Mouse (Mus musculus): ENCODE results near the gene Dmap1. TPM values are rescaled to one million over a fixed set of nuclear protein-coding genes. Genes with fewer than 3 reads are reported as not detected.
A peak's percentile ranks its signal among the peaks of the same experiment; 100 is the strongest.

Dmap1 gene
- total and polyA plus RNA-seq, 3 experiments = 19.4 to 28.0 (median 19.5) TPM

DNA sequence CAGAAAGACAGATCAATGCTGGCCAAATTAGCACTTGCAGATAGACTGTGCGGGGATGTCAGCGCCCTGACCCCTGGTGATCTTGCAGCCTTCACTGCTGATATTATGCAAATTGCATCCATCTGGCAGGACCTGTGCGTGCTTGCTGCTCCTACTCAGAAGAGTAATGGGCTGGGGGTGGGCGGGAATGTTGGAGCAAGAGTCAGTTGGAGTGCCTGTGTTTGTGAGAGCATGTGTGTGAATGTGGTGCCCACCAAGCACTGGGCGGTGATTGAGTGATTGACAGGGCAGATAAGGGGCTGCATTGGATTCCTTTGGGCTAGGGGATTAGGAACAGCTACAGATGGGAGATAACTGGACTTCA lies 26.6 kb downstream of the Dmap1 start:
- no peak for DNase-seq

DNA sequence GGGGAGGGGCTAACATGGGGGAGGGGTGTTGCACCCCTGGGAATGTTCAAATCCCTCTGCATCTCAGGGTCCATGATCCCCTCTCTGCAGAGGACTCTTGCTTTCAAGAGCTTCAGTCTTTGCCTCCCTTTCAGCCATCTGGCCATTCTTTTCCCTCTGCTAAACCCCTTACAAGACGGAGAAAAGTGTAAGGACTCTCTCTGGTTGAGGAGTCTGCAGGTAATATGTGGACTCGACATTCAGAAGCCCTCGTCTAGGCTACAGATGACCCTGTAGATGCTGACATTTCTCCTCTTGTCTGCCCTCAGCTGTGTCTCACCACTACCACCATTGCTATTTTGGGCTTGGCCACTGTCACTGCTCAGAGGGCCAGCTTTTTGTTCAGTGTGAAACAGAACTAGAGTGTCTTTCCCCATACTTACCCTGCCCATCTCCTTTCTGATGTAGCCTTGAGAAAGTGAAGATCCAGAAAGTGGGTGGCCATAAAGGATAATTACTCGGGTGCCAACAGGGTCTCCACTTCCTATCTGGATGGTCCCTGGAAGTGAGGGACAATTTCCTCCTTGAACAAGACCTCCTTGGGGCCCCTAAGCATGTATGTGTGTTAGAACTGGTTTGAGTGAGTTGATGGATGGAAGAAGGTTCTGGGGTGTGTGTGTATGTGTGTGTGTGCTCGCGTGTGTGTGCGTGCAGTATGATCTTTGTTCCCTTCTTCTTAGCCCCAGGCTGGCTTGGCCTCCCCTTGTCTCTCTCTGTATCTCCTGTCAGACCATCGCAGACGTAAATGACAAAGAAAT lies 27.2 kb downstream of the Dmap1 start:
- no peak for DNase-seq

DNA sequence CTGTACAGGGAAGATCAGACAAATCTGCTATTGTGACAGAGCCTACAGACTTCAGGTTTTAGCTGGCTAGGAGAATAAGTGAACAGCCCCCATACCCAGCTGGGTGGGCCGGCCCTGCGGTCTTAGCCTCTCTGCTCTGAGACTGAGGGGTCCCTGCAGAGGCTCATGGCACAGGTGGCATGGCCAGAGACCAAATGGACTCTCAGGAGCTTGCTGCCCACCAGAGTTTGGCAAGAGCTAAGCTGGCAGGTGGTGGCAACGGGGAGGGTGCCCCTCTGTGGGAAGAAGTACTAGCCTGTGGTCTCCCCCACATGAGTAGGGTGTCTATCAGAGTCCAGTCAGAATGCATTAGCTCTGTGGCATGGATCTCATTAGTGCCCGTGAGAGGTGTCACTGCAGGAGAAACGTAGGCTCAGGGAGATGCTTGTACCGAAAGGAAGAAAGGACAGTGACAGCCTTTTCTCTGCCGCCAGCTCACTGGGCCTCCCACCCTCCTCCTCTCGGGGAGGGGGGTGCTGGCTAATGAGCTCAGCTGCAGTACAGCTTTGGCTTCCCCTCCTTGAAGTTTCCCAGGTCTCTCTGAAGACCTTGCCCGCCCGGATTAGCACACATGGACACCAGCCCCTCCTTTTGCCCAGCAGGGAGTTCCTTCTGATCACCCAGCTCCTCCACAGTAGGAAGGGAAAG lies 27.9 kb downstream of the Dmap1 start:
- DNase-seq = no peak

DNA sequence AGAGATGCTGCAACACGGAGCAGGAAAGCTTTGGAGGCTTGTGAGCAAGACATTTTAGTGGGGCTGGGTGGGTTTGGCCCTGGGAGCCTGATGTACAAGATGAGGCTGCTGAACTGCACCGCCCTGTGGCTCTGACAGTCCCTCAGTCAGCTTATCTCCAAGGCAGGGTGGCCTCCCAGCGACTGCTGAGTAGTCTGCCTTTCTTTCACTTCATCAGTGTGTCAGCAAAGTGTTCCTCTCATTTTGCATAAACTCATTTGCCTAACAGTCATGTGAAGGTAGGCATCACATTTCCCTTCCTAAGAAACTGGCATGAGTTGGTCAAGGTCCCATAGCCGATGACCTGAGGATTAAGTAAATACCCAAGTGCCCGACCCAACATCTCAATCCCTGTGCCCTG lies 29.3 kb downstream of the Dmap1 start:
- DNase-seq = no peak

DNA sequence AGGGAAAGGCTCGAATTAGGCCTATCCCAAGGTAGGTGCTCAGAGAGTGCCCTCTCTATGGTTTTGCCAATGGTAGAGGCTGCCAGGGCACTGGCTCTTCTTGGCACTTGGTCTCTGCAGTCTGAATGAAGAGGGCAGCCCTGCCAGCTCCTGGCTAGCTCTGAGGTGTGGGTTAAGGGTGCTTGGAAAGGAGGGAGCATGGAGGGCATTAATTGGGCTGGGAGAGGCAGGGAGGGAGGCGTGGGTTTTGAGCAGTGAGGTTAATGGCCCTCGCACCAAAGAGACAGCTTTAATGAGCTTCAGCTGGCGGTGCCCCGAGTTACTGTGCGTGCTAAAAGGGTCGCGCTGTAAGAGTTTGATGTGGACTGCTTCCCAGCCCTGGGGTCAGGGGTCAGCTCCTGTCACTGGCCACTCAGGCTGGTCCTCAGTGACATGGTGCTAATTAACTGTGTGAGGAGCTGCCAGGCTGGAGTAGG lies 30.4 kb downstream of the Dmap1 start:
- DNase-seq = peak; percentile 24

DNA sequence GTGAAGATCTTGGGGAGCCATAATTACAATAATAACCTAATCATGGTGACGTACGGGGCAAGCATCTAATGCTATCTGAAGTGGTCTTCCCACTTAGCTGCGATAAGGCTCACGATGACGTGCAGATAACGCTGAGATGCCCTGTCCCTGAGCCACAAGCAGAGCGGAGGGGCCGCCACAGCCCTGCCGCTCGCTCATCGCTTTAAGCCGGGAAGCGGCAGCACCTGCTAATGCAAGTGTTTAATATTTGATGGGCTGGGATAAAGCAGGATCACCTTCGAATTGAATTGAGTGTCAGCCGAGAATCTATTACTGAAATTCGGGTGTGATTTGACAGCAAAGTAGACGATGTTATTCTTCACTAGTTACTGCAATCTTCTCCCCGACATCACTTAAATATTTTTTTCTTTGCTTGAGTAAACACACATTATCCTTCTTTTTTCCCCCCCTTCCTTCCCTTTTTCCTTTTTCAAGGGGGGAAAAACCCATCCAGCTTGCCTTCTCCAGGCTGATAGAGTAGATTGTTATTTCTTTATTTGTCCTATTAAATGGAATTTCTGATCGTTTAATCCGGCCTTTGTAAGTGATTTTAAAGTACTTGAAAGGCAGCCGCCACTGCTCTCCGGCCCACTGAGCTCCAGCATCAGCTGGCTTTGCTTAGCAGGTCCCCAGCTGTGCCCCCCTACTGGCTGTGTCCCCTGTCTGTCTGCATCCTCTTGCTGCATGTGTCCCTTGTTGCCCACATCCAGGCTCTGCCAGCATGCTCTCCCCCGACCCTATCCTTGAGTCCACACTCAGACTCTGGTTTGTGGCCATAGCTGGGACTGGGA lies 34.9 kb downstream of the Dmap1 start:
- no peak for DNase-seq

DNA sequence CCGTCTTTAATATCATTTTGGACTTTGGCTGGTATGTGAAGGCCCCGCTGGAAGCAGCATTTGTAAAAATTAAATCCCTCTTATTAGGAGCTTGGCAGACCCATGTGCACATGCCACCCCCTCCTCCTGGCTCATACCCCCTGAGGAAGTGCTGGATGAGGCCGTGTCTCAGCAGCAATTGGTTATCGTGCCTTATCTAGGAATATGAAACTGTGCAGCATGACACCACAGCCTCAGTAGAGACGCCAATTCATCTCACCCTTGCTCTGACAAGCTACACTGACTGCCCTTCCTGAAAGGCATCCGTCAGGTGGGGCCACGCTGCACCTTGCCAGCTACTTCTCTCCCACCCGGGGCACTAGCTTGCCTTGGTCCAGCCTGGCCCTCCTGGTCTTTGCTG lies 35.6 kb downstream of the Dmap1 start:
- DNase-seq = no peak

DNA sequence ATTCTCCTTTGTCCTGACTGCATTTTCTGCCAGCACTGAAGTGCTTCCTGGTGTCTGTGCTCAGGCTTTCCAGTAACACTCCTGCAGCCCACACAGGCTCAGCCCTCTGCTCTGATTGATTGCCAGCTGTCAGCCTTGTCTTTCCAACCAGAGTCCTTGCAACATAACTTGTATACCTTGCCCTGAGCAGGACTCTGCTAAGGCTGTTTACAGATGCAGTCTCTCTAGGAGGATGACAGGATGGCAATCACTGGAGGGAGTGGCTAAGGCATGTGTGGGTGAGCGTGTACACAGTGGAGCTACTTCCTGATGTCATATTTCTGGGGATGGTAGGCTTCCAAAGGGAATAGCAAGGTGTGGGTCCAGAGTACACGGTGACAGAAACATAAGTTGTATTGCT lies 36.2 kb downstream of the Dmap1 start:
- DNase-seq = no peak

DNA sequence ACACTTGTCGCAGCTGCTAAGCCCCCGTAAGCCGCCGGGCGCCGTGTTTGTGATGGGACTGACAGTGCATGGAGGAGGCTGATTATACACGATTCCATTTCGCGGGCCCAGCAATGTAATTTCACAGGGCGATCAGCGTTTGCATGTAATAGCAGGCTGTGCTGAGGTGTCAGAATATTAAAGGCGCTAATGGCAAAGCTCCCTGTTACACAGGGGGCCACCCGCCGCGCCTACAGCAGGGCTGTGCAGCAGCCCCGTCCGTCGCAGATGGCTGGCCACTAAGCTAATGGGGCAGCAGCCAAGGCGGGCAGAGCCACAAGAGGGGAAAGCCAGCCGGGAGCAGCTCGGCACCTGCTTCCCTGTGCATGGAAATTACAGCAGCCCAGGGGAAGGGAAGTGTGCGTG lies 37.0 kb downstream of the Dmap1 start:
- DNase-seq = no peak

DNA sequence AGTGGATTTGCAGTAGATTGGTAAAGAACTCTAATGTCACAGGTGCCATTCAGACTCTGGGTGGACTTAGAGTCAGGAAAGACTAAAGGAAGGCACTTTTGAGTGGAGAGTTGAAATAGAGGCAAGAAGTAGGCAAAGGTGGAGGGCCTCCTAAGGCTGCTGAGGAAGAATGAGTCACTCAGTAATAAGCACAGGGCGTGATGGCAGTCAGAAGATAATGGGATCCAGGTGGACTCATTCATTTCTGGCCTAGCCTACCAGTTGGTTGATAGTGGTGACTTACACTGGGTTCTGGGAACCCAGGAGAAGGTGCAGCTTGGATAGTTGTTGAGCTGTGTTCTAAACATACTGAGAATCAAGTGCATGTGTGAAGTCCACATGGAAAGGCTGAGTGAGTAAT lies 40.3 kb downstream of the Dmap1 start:
- DNase-seq = no peak

DNA sequence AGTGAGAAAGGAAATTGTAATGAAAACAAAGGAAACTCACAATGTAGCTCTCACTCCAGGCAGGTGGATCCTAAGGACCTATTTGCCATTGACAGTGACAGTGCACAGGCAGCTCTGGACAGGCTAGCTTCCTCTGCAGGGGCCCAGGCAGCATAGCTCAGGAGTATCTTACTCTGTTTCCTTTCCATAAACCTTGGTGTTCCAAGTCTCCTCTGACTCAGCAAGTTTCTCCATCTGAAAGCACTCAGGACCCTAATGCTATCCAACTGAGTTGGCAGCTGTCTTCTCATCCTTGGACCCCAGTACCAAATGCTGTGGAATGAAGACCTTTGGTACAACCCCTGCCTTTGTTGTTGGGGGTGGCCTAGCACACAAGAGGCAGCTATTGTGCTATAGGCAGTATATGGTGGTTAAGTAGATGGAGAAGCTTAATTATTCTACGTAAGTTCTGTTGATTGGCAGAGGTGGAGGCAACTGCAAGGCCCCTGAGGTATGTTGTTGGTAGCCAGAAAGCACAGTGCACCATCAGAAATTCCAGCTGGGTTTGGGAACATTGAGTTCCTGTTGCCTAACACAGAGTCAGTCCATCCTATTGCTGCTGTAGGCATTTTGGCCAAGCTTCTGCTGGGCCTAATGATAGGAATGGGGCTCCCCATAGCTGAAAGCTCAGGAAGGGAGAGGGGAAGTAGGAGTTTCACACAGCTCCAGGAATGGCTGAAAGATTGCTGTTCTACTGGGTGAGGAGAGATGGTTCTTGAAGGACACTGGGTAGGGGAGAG lies 41.0 kb downstream of the Dmap1 start:
- DNase-seq = no peak

DNA sequence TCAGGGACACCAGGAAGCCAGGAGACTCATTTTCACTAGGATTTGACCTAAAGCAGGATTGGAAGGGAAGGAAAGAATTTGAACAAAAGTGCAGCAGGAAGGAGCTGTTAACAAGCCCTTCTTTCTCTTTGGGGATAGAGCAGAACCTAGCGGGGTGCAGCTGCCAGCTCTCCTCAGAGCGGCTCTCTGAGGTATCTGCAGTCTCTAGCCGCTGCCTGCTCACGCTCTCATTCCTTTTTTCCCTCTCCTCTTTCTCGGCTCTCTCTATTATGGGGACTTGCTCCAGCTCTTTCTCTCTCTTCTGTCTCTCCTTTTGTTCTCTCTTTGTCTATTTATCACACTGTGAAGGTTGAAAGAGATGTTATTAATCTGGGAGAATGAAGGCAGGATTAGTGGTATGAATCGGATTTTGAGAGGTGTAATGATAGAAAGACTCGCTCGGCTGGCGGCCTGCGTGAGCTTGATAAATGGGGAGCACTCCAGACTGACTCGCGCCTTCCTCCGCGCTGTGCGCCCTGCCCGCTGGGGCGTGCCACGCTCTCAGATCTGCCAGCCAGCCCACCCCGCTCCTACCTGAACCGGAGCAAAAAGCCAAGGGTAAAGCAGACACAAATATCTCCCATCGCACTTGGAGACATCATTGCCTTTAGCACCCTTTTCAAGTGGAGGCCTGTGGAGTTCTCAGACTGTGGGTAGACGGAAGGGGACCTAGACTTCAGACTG lies 45.0 kb downstream of the Dmap1 start:
- DNase-seq = no peak

DNA sequence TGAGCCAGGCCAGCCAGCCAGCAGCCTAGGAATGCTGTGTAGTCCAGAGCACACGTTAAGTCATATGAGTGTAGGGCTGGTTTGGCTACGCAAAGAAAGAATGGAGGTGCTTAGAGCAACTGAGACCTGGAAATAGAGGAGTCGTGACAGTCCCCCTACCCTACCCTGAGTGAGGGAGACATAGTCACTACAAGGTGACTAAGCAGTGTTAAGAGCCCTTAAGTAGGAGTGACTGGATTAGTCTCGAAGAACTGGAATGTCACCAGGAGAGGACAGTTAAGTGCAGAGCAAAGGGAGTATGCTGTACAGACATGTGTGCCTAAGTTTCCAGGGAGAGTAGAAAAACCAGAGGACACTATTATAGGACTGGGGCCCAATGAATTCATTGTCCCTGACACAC lies 45.9 kb downstream of the Dmap1 start:
- no peak for DNase-seq

DNA sequence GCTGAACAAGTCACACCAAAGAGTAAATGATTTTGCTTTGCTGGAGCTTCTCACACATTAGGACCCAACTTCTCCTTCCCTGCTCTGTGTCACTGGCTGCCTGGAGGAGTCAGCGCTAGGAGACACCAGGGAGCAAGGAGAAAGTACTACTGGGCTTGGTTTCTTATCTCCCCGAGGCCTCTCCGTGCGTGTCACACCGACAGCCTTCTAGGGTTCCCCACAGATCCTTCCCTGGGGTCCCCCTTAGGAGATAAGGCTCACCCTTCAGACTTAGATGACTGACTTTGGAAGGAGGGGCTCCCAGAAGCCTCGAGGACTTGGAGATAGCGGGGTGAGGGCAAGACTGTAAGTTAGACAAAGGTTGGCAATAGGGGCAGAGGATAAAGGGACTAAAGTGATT lies 47.4 kb downstream of the Dmap1 start:
- no peak for DNase-seq

DNA sequence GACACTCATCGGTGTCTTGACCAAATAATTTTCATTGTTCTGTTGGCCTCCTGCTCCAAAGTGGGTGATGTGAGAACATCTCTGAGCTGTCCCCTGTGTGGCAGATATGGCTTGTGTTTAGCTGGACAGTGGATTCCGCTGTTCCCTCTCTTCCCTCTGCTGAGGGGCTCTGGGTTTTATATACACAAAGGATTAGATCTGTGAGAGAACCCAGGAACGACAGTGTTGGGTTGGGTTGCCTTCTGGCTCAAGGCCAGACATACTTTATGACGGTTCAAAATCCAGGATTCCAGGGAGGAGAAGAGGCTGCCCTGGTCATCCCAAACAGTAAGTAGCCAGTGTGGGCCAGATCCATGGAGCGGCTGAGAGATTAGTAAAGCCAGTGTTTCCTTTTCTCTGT lies 48.5 kb downstream of the Dmap1 start:
- DNase-seq = no peak

DNA sequence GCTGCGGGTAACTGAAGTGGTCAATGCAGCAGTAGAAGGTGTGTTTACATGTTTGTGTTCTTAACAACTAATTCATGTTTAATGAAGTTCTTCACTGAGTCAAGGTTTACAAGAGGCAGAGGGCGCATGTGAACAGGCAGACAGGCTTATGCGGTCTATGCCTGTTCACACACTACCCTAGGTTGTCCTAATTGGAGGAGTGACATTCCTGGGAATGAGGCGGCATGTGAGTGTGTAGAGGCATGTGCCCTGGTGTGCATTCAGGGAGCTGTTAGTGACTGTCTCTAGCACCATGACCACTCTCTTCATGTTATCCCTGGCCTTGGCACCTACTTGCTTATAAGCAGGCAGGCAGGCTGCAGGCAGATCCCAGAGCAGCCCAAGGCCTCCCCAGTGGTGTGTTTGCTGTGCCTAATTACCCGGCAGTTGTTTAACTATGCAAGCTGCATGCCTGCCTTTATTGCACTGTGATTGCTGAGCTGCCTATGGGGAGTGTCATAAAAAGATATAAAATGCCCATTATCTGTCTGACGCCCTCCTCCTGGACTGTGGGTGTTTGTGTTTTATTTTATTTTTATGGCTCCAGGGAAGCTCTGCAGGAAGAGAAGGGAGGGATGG lies 51.9 kb downstream of the Dmap1 start:
- no peak for DNase-seq

DNA sequence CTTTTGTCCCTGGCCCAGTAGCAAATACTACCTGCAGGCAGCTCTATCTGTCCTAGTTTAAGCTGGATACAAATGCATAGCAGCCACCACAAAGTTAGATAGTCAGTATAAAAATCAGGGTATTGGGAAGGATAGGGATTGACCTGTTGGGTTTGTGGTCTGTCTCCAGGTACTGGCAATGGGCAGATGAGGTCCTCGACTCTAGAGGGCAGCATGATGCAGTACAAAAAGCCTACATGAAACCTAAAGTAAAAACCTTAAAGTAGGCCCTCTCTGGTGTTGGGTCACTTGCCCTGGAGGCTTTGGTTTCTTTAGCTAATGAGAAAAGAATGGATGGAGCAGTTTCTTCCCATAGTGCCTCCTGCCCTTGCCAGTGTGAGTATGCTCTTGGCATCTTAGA lies 53.6 kb downstream of the Dmap1 start:
- no peak for DNase-seq

Data from adrenal gland, adult 2 months (tissue).